Mouse (Mus musculus): ENCODE measurements around the gene Ferd3l.

The Ferd3l gene

GRCm38 (mm10) chr12:33965661-33966360 lies 37.6 kb downstream of the Ferd3l start:
- DNase-seq: no peak

GRCm38 (mm10) chr12:33966490-33967415 lies 38.5 kb downstream of the Ferd3l start:
- no peak for DNase-seq

- DNase-seq: no peak
Measured at GRCm38 (mm10) chr12:33967514-33967913, 39.3 kb downstream of the Ferd3l start.

- no peak for DNase-seq
Measured at GRCm38 (mm10) chr12:33968041-33968897, 40.0 kb downstream of the Ferd3l start.

GRCm38 (mm10) chr12:33968898-33969178 lies 40.6 kb downstream of the Ferd3l start:
- no peak for DNase-seq
